Mouse (Mus musculus) cortical plate, adult 2 months (tissue): ENCODE data around the gene Mllt10.

Source experiments
- CTCF ChIP-seq: fragments of 200-500 bp; IDR thresholded peaks from 2 replicates; pipeline ENCODE4 v1.5.1; 2011; ENCODE audit warnings: mild to moderate bottlenecking, control low read depth, low read length; ENCODE audit not compliant: insufficient read depth; ENCODE audit errors: extremely low read depth
- POLR2A ChIP-seq: fragments of 200-500 bp; IDR thresholded peaks from 2 replicates; pipeline ENCODE4 v1.6.1; 2011; ENCODE audit warnings: mild to moderate bottlenecking, low read length, control low read depth; ENCODE audit not compliant: insufficient read depth; ENCODE audit errors: extremely low read depth

DNA sequence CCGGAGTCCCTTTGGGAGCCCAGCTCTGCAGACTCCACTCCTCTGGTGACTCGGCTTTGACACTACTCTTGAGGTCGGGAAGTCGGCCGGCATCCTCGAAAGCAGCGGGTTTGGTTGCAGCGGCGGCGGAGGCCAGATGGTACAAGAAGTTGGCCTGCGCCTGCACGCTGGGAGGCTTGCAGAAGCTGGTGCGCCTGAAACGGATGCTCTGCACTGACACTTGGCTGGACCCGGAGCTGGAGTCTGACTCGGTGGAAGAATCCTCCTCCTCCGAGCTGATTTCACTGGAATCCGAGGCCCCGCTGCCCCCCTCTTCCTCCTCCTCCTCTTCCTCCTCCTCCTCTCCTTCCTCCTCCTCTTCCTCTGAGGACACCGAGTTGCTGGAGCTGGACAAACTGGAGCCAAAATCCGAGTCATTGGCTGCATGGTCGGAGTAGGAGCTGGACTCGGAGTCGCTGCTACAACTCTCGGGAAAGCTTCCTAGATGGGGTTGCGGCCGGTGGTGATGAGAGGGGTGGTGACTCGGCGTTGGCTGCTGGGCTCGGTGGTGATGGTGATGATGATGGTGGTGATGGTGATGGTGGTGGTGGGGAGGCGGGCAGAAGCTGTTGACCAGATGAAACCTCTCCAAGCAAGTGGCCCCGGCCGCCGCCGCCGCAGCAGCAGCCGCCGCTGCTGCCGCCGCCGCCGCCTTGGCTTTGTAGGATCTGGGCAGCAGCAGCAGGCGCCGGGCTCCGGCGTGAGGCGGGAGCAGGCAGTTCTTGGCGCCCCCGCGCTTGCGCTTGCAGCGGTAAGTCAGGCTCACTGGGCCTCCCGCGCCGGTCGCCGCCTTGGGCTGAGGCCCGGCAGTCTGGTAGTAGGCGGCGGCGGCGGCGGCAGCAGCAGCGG is 8.0 kb upstream of the Mllt10 start:
- TF ChIP-seq POLR2A (peak; percentile 12; the same call in 1 of the 2 replicates), CTCF (no peak)
